Mouse (Mus musculus) G1E (cell line): Measurements from ENCODE around the gene 1110004F10Rik. TPM values are rescaled to one million over a fixed set of nuclear protein-coding genes. Genes with fewer than 3 reads are reported as not detected.

Experiments used
- ATAC-seq: 2 replicates; pipeline ENCODE4 v1.8.0; 2016; ENCODE audit warnings: mild to moderate bottlenecking; ENCODE audit not compliant: insufficient number of reproducible peaks, poor library complexity, low FRiP score, severe bottlenecking; ENCODE audit errors: extremely low read depth
- DNase-seq: peaks from one replicate; pipeline ENCODE4 v3.0.0; 2012; ENCODE audit warnings: low spot score
- H3K27me3 ChIP-seq: 2 replicates; pipeline ENCODE4 v1.6.1; 2012; ENCODE audit warnings: mild to moderate bottlenecking, low read length, inconsistent platforms; ENCODE audit not compliant: insufficient read depth
- H3K36me3 ChIP-seq: replicated peaks from 2 replicates; pipeline ENCODE3; 2012; ENCODE audit warnings: mild to moderate bottlenecking, inconsistent platforms
- H3K4me1 ChIP-seq: 2 replicates; pipeline ENCODE4 v1.6.1; 2012; ENCODE audit warnings: low read depth, low read length, inconsistent platforms, mixed read lengths; ENCODE audit not compliant: insufficient read depth
- H3K4me3 ChIP-seq: 2 replicates; pipeline ENCODE4 v1.5.1; 2012; ENCODE audit warnings: low read depth, mild to moderate bottlenecking, inconsistent platforms, low read length, moderate library complexity, mixed read lengths
- H3K9me3 ChIP-seq: replicated peaks from 2 replicates; pipeline ENCODE4 v1.6.1; 2012; ENCODE audit warnings: inconsistent platforms
- CTCF ChIP-seq: IDR thresholded peaks from 2 replicates; pipeline ENCODE4 v1.5.1; 2012; ENCODE audit warnings: low read depth, low read length, inconsistent platforms, mixed read lengths
- GATA1 ChIP-seq: IDR thresholded peaks from 2 replicates; pipeline ENCODE4 v1.6.1; 2012; ENCODE audit warnings: borderline replicate concordance, low read length, inconsistent platforms, mixed read lengths
- GATA2 ChIP-seq: IDR thresholded peaks from 2 replicates; pipeline ENCODE4 v1.6.1; 2012; ENCODE audit warnings: low read depth, low read length, inconsistent platforms, borderline replicate concordance
- POLR2AphosphoS5 ChIP-seq: IDR thresholded peaks from 2 replicates; pipeline ENCODE4 v1.6.1; 2012; ENCODE audit warnings: low read depth, low read length, inconsistent platforms; ENCODE audit not compliant: insufficient replicate concordance
- TAL1 ChIP-seq: conservative IDR thresholded peaks from 2 replicates; pipeline ENCODE4 v1.6.1; 2012; ENCODE audit warnings: low read depth, low read length, inconsistent platforms, mixed read lengths
- polyA plus RNA-seq: library from polyadenylated mRNA; stranded (reverse); fragments of >175 nt; gene quantifications from 2 replicates; pipeline ENCODE4 v1.2.3, GENCODE M21; 2012
- total RNA-seq, 2 experiments: library from RNA; stranded (forward) in 1 of 2; stranded (reverse) in 1 of 2; fragments of 200-1000 nt in 1 of 2; fragments of >200 nt in 1 of 2; fragmentation: Nextera tagmentation in 1 of 2; gene quantifications; 2 replicates each; pipeline ENCODE4 v1.2.3; 2014 to 2017

The 1110004F10Rik gene
- 122 and 127 TPM in 2 replicates for total RNA-seq (2014; fragmentation: Nextera tagmentation)
- total RNA-seq (2017): 239 and 262 TPM in 2 replicates
- polyA plus RNA-seq: 52.4 and 74.2 TPM in 2 replicates

GRCm38 (mm10) chr7:116039196-116039537 lies at the start of gene 1110004F10Rik:
TSS of gene 1110004F10Rik (plus strand) at chr7:116039397.
- Histone ChIP-seq H3K27me3 (peaks cover 66% of the 10 kb centered on the region), H3K4me3 (peak within 1 kb of the TSS; percentile 67), H3K36me3 (no peaks in the 10 kb centered on the region), H3K9me3 (no peaks in the 10 kb centered on the region), H3K4me1 (peaks cover 34% of the 10 kb centered on the region)
- TF ChIP-seq CTCF (no peak), POLR2AphosphoS5 (no peak), GATA1 (no peak), TAL1 (no peak), GATA2 (no peak)
- ATAC-seq: no peak
- DNase-seq: no peak

GRCm38 (mm10) chr7:116002726-116003125 lies 36.5 kb upstream of the 1110004F10Rik start:
- TF ChIP-seq GATA2: no peak
- no peak for TF ChIP-seq POLR2AphosphoS5
- TF ChIP-seq TAL1: no peak
- TF ChIP-seq CTCF: no peak
- no peak for TF ChIP-seq GATA1
- ATAC-seq: no peak
- H3K4me3 ChIP-seq: no peak overlapping the region

GRCm38 (mm10) chr7:116029991-116030390 lies 9.2 kb upstream of the 1110004F10Rik start:
- peaks cover 41% of the 10 kb centered on the region for H3K4me1 ChIP-seq
- TF ChIP-seq POLR2AphosphoS5 (no peak), CTCF (no peak)
- H3K36me3 ChIP-seq: no peaks in the 10 kb centered on the region
- ATAC-seq: no peak
- no peak for DNase-seq
- H3K4me3 ChIP-seq: no peak overlapping the region
- H3K9me3 ChIP-seq: no peaks in the 10 kb centered on the region
- peaks cover 57% of the 10 kb centered on the region for H3K27me3 ChIP-seq

More at GRCm38 (mm10) chr7:116002726-116003125, 36.5 kb upstream of the 1110004F10Rik start:
- Histone ChIP-seq H3K9me3 (no peaks in the 10 kb centered on the region), H3K4me1 (no peaks in the 10 kb centered on the region), H3K27me3 (peaks cover 15% of the 10 kb centered on the region), H3K36me3 (no peaks in the 10 kb centered on the region)
- no peak for DNase-seq

- H3K4me3 ChIP-seq: peak overlapping the region; percentile 72; the same call in 1 of the 2 replicates
- no peaks in the 10 kb centered on the region for H3K36me3 ChIP-seq
- H3K27me3 ChIP-seq: peaks cover 62% of the 10 kb centered on the region
- no peaks in the 10 kb centered on the region for H3K9me3 ChIP-seq
- DNase-seq: no peak
- no peak for ATAC-seq
- TF ChIP-seq CTCF (no peak), TAL1 (no peak), GATA2 (no peak), POLR2AphosphoS5 (no peak), GATA1 (no peak)
- H3K4me1 ChIP-seq: peaks cover 41% of the 10 kb centered on the region
These were observed 8.4 kb upstream of the 1110004F10Rik start for GRCm38 (mm10) chr7:116030597-116031387.

- DNase-seq: no peak
- peak overlapping the region; percentile 72 for H3K4me3 ChIP-seq
These were observed 7.8 kb upstream of the 1110004F10Rik start for GRCm38 (mm10) chr7:116031388-116031717.

GRCm38 (mm10) chr7:116031718-116032595 lies 7.2 kb upstream of the 1110004F10Rik start:
- Histone ChIP-seq H3K9me3 (no peaks in the 10 kb centered on the region), H3K36me3 (no peaks in the 10 kb centered on the region), H3K4me1 (peaks cover 41% of the 10 kb centered on the region), H3K27me3 (peaks cover 72% of the 10 kb centered on the region), H3K4me3 (peak overlapping the region; percentile 72)
- peak; percentile 33 for DNase-seq
- no peak for TF ChIP-seq CTCF
- TF ChIP-seq GATA1: no peak
- no peak for TF ChIP-seq TAL1
- no peak for TF ChIP-seq GATA2
- TF ChIP-seq POLR2AphosphoS5: no peak
- ATAC-seq: peak; percentile 30; the same call in 1 of the 2 replicates

More at GRCm38 (mm10) chr7:116031388-116031717, 7.8 kb upstream of the 1110004F10Rik start:
- peaks cover 66% of the 10 kb centered on the region for H3K27me3 ChIP-seq
- H3K4me1 ChIP-seq: peaks cover 41% of the 10 kb centered on the region
- TF ChIP-seq TAL1 (no peak), CTCF (no peak), GATA2 (no peak), GATA1 (no peak), POLR2AphosphoS5 (no peak)
- ATAC-seq: 0 out of 2 replicates have a peak, but pooled peaks have one; percentile 6
- H3K9me3 ChIP-seq: no peaks in the 10 kb centered on the region
- no peaks in the 10 kb centered on the region for H3K36me3 ChIP-seq
